Mouse (Mus musculus): ENCODE measurements around the gene Fmnl3. TPM values are rescaled to one million over a fixed set of nuclear protein-coding genes. Genes with fewer than 3 reads are reported as not detected.

Fmnl3 gene
- polyA plus RNA-seq, 1 experiment = 0.01 TPM

- H3K36me3 ChIP-seq (ENCODE audit: control insufficient read depth) = no peaks in the 10 kb centered on the region
- no peak for TF ChIP-seq TAL1 (IDR thresholded peaks at IDR 0.05; ENCODE audit: low read length)
- TF ChIP-seq GATA1 (IDR thresholded peaks at IDR 0.05; ENCODE audit: low read length) = no peak
- H3K9me3 ChIP-seq (ENCODE audit: control insufficient read depth, low read length) = no peaks in the 10 kb centered on the region
- H3K4me3 ChIP-seq (replicated peaks) = no peak overlapping the region
- no peaks in the 10 kb centered on the region; the same call in 1 of the 2 replicates for H3K4me1 ChIP-seq (ENCODE audit: control insufficient read depth)
- no peaks in the 10 kb centered on the region for H3K27me3 ChIP-seq (ENCODE audit: control insufficient read depth)
Measured at GRCm38 (mm10) chr15:99335801-99336320, 34.4 kb downstream of the Fmnl3 start.

- no peaks in the 10 kb centered on the region for H3K9me3 ChIP-seq (ENCODE audit: control insufficient read depth, low read length)
- H3K36me3 ChIP-seq (ENCODE audit: control insufficient read depth) = no peaks in the 10 kb centered on the region
- H3K27me3 ChIP-seq (ENCODE audit: control insufficient read depth) = no peaks in the 10 kb centered on the region
- H3K4me3 ChIP-seq (replicated peaks) = no peak overlapping the region
- H3K4me1 ChIP-seq (ENCODE audit: control insufficient read depth) = no peaks in the 10 kb centered on the region; the same call in 1 of the 2 replicates
- TF ChIP-seq TAL1 (IDR thresholded peaks at IDR 0.05; ENCODE audit: low read length) = no peak
- TF ChIP-seq GATA1 (IDR thresholded peaks at IDR 0.05; ENCODE audit: low read length) = no peak
Measured at GRCm38 (mm10) chr15:99334500-99334899, 35.8 kb downstream of the Fmnl3 start.

DNA sequence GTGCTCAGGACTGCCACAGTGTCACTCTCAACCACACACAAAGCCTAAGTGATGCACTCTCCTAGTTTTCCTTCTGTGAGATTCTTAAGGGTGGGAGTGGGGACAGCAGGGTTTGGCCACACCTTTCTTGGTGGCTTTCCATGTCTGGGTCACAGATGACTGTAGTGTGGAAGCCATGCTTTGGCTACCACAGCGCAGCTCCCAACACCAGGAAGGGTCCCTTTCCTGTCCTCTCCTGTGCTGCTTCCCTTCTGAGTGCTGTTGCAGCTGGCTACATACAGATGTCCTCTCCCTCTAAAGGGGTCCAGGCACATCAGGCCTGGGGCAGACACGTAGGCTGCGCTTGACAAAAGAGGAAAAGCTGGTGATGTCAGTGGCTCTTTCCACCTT is 36.6 kb downstream of the Fmnl3 start:
- no peaks in the 10 kb centered on the region; the same call in none of the 2 replicates for H3K4me1 ChIP-seq (ENCODE audit: control insufficient read depth)
- no peak for TF ChIP-seq GATA1 (IDR thresholded peaks at IDR 0.05; ENCODE audit: low read length)
- TF ChIP-seq TAL1 (IDR thresholded peaks at IDR 0.05; ENCODE audit: low read length) = no peak

GRCm38 (mm10) chr15:99332921-99333675 is 37.2 kb downstream of the Fmnl3 start:
- Histone ChIP-seq H3K4me3 (replicated peaks) (no peak overlapping the region), H3K4me1 (ENCODE audit: control insufficient read depth) (no peaks in the 10 kb centered on the region; the same call in none of the 2 replicates), H3K36me3 (ENCODE audit: control insufficient read depth) (no peaks in the 10 kb centered on the region; the same call in 1 of the 2 replicates), H3K9me3 (ENCODE audit: control insufficient read depth, low read length) (no peaks in the 10 kb centered on the region), H3K27me3 (ENCODE audit: control insufficient read depth) (no peaks in the 10 kb centered on the region)
- TF ChIP-seq GATA1 (IDR thresholded peaks at IDR 0.05; ENCODE audit: low read length) (no peak), TAL1 (IDR thresholded peaks at IDR 0.05; ENCODE audit: low read length) (no peak)

More for the DNA sequence above, 36.6 kb downstream of the Fmnl3 start:
- H3K27me3 ChIP-seq (ENCODE audit: control insufficient read depth) = no peaks in the 10 kb centered on the region
- H3K36me3 ChIP-seq (ENCODE audit: control insufficient read depth) = no peaks in the 10 kb centered on the region; the same call in 1 of the 2 replicates
- H3K9me3 ChIP-seq (ENCODE audit: control insufficient read depth, low read length) = no peaks in the 10 kb centered on the region
- H3K4me3 ChIP-seq (replicated peaks) = no peak overlapping the region

GRCm38 (mm10) chr15:99332111-99332510 is 38.2 kb downstream of the Fmnl3 start:
- TF ChIP-seq TAL1 (IDR thresholded peaks at IDR 0.05; ENCODE audit: low read length) (no peak), GATA1 (IDR thresholded peaks at IDR 0.05; ENCODE audit: low read length) (no peak)
- Histone ChIP-seq H3K36me3 (ENCODE audit: control insufficient read depth) (no peaks in the 10 kb centered on the region; the same call in 1 of the 2 replicates), H3K27me3 (ENCODE audit: control insufficient read depth) (no peaks in the 10 kb centered on the region), H3K9me3 (ENCODE audit: control insufficient read depth, low read length) (no peaks in the 10 kb centered on the region), H3K4me3 (replicated peaks) (no peak overlapping the region), H3K4me1 (ENCODE audit: control insufficient read depth) (no peaks in the 10 kb centered on the region; the same call in none of the 2 replicates)

- no peak overlapping the region for H3K4me3 ChIP-seq (replicated peaks)
- H3K36me3 ChIP-seq (ENCODE audit: control insufficient read depth) = no peaks in the 10 kb centered on the region; the same call in 1 of the 2 replicates
- no peaks in the 10 kb centered on the region; the same call in none of the 2 replicates for H3K4me1 ChIP-seq (ENCODE audit: control insufficient read depth)
- H3K9me3 ChIP-seq (ENCODE audit: control insufficient read depth, low read length) = no peaks in the 10 kb centered on the region
- no peak for TF ChIP-seq GATA1 (IDR thresholded peaks at IDR 0.05; ENCODE audit: low read length)
- H3K27me3 ChIP-seq (ENCODE audit: control insufficient read depth) = no peaks in the 10 kb centered on the region
Measured at GRCm38 (mm10) chr15:99331341-99331740, 38.9 kb downstream of the Fmnl3 start.

- TF ChIP-seq TAL1 (IDR thresholded peaks at IDR 0.05; ENCODE audit: low read length) (no peak), GATA1 (IDR thresholded peaks at IDR 0.05; ENCODE audit: low read length) (no peak)
- H3K4me3 ChIP-seq (replicated peaks) = no peak overlapping the region
- no peaks in the 10 kb centered on the region for H3K27me3 ChIP-seq (ENCODE audit: control insufficient read depth)
- no peaks in the 10 kb centered on the region for H3K9me3 ChIP-seq (ENCODE audit: control insufficient read depth, low read length)
- H3K36me3 ChIP-seq (ENCODE audit: control insufficient read depth) = no peaks in the 10 kb centered on the region; the same call in 1 of the 2 replicates
- no peaks in the 10 kb centered on the region; the same call in none of the 2 replicates for H3K4me1 ChIP-seq (ENCODE audit: control insufficient read depth)
Measured at GRCm38 (mm10) chr15:99330324-99330723, 40.0 kb downstream of the Fmnl3 start.

GRCm38 (mm10) chr15:99328011-99328410 is 42.3 kb downstream of the Fmnl3 start:
- no peak overlapping the region for H3K4me3 ChIP-seq (replicated peaks)
- no peaks in the 10 kb centered on the region for H3K9me3 ChIP-seq (ENCODE audit: control insufficient read depth, low read length)
- no peaks in the 10 kb centered on the region; the same call in none of the 2 replicates for H3K4me1 ChIP-seq (ENCODE audit: control insufficient read depth)
- H3K36me3 ChIP-seq (ENCODE audit: control insufficient read depth) = no peaks in the 10 kb centered on the region; the same call in 1 of the 2 replicates
- no peaks in the 10 kb centered on the region for H3K27me3 ChIP-seq (ENCODE audit: control insufficient read depth)
- no peak for TF ChIP-seq GATA1 (IDR thresholded peaks at IDR 0.05; ENCODE audit: low read length)
- TF ChIP-seq TAL1 (IDR thresholded peaks at IDR 0.05; ENCODE audit: low read length) = no peak

GRCm38 (mm10) chr15:99326959-99327358 is 43.3 kb downstream of the Fmnl3 start:
- Histone ChIP-seq H3K4me1 (ENCODE audit: control insufficient read depth) (no peaks in the 10 kb centered on the region; the same call in none of the 2 replicates), H3K36me3 (ENCODE audit: control insufficient read depth) (no peaks in the 10 kb centered on the region; the same call in 1 of the 2 replicates)

More at GRCm38 (mm10) chr15:99326959-99327358, 43.3 kb downstream of the Fmnl3 start:
- H3K27me3 ChIP-seq (ENCODE audit: control insufficient read depth) = no peaks in the 10 kb centered on the region
- no peak for TF ChIP-seq TAL1 (IDR thresholded peaks at IDR 0.05; ENCODE audit: low read length)
- TF ChIP-seq GATA1 (IDR thresholded peaks at IDR 0.05; ENCODE audit: low read length) = no peak
- no peaks in the 10 kb centered on the region for H3K9me3 ChIP-seq (ENCODE audit: control insufficient read depth, low read length)
- no peak overlapping the region for H3K4me3 ChIP-seq (replicated peaks)

Data from erythroblast, embryonic 14.5 days (primary cell).